Mouse (Mus musculus) liver, embryonic 11.5 days (tissue): ENCODE measurements around the gene Rcan3. TPM values are rescaled to one million over a fixed set of nuclear protein-coding genes. Genes with fewer than 3 reads are reported as not detected.

Experiments
- ATAC-seq: fragments of 200-750 bp; cut with Nextera tagmentation; replicated peaks from 2 replicates; pipeline ENCODE4 v1.8.0; 2017; ENCODE audit warnings: moderate number of reproducible peaks, mild to moderate bottlenecking, moderate TSS enrichment, moderate library complexity; ENCODE audit not compliant: low FRiP score
- DNase-seq: peaks from one replicate; pipeline ENCODE4 v3.0.0-alpha.2; 2017; ENCODE audit warnings: low spot score
- H3K27ac ChIP-seq: fragments of 300-500 bp; sonication (generic); 2 replicates; pipeline ENCODE4 v1.5.1; 2014; ENCODE audit warnings: mild to moderate bottlenecking, low read depth, low read length, control low read depth
- H3K27me3 ChIP-seq: fragments of 300-500 bp; sonication (generic); replicated peaks from 2 replicates; pipeline ENCODE4 v1.6.1; 2014; ENCODE audit warnings: low read length, mixed read lengths; ENCODE audit not compliant: control insufficient read depth, insufficient read depth
- H3K36me3 ChIP-seq: fragments of 300-500 bp; sonication (generic); 2 replicates; pipeline ENCODE4 v1.6.1; 2014; ENCODE audit warnings: mild to moderate bottlenecking, low read length, moderate library complexity, mixed read lengths; ENCODE audit not compliant: control insufficient read depth, insufficient read depth
- H3K4me1 ChIP-seq: fragments of 300-500 bp; sonication (generic); replicated peaks from 2 replicates; pipeline ENCODE4 v1.6.1; 2014; ENCODE audit warnings: low read length, mixed read lengths; ENCODE audit not compliant: control insufficient read depth, insufficient read depth
- H3K4me2 ChIP-seq: fragments of 300-500 bp; sonication (generic); 2 replicates; pipeline ENCODE4 v1.6.1; 2014; ENCODE audit warnings: mild to moderate bottlenecking, control low read depth, moderate library complexity
- H3K4me3 ChIP-seq: fragments of 300-500 bp; sonication (generic); 2 replicates; pipeline ENCODE4 v1.5.1; 2014; ENCODE audit warnings: low read depth, low read length, control low read depth
- H3K9ac ChIP-seq: fragments of 300-500 bp; sonication (generic); 2 replicates; pipeline ENCODE4 v1.6.1; 2014; ENCODE audit warnings: low read depth, low read length, control low read depth
- H3K9me3 ChIP-seq: fragments of 300-500 bp; sonication (generic); 2 replicates; pipeline ENCODE4 v1.6.1; 2016; ENCODE audit warnings: low read length, inconsistent platforms, mixed read lengths; ENCODE audit not compliant: control insufficient read depth
- WGBS: fragments of 180-500 bp; shearing (Covaris S2); extraction: QIAGEN DNeasy Blood & Tissue Kit; methylation state at CpG from one replicate; pipeline ENCODE4 v1.1.7; 2014; 5-methylcytosine and 5-hydroxymethylcytosine counted together
- microRNA counts: library from miRNA; unstranded; fragments of <30 nt; microRNA quantifications from one replicate; lab custom pipeline; 2015
- microRNA-seq: library from miRNA; unstranded; fragments of <30 nt; microRNA quantifications from one replicate; pipeline ENCODE4, GENCODE M21; 2017; ENCODE audit warnings: borderline number of aligned reads
- polyA plus RNA-seq: library from polyadenylated mRNA; unstranded; fragments of >200 nt; fragmentation: Nextera tagmentation; extraction: Ambion mirVana; gene quantifications from 2 replicates; pipeline ENCODE4 v1.2.1, GENCODE M21; 2014

Gene Rcan3
- polyA plus RNA-seq, 1 experiment from 2014 or later, result 9.2 TPM

DNA sequence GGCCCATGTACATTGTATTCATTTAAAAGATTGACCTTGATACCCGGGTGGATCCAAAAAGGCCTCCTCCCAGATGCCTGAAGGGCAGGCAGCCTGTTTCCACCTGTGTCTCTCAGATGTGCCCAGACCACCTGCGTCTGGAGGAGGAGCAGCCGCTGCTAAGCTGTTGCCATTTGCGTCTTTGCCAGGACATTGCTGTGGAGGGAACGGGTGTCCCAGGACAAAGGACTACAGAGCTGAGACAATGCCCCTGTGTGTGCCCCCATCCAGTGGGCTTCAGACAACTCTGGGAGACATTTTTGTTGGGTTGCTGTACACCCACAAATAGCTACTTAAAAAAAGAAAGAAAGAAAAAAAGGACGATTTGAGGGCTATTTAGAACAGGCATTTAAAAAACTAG, 70.8 kb downstream of the Rcan3 start:
- Histone ChIP-seq H3K36me3 (no peaks in the 10 kb centered on the region), H3K4me1 (no peaks in the 10 kb centered on the region; the same call in 1 of the 2 replicates), H3K4me3 (no peak overlapping the region), H3K9ac (no peak overlapping the region), H3K27ac (no peak overlapping the region), H3K27me3 (no peaks in the 10 kb centered on the region), H3K4me2 (no peak overlapping the region), H3K9me3 (no peaks in the 10 kb centered on the region)
- DNase-seq (no peak), ATAC-seq (no peak)
- 42% methylated on average over 6 of the region's 6 CpGs for WGBS

MicroRNAs encoded within 50 kb of the gene (microRNA counts, 519-probe panel; counts per million panel counts)
- not detected for microRNA mmu-miR-700 (lab: Ali Mortazavi, UCI)

Small RNAs within 50 kb of the gene (microRNA-seq; reads per million reads assigned to microRNA genes)
- 110 reads per million, percentile 50 among the genes with 10 or more reads in this experiment for gene Mir700

Other genes with a start within 250 kb of the Rcan3 start
- gene Clic4, start 161.0 kb downstream of the Rcan3 start, polyA plus RNA-seq, result 149 and 176 TPM in 2 replicates
- gene Srrm1, start 80.5 kb downstream of the Rcan3 start, polyA plus RNA-seq, result 191 and 195 TPM in 2 replicates
- gene Ncmap, start 35.6 kb downstream of the Rcan3 start, polyA plus RNA-seq, result 0.86 TPM in 1 of 2 replicates, not detected in the other
- gene Stpg1, start 60.9 kb upstream of the Rcan3 start, polyA plus RNA-seq, result 0.15 and 0.47 TPM in 2 replicates
- 2.8 and 4.5 TPM in 2 replicates for gene Nipal3, start 61.2 kb upstream of the Rcan3 start, polyA plus RNA-seq
- 2.7 and 3.7 TPM in 2 replicates for gene Grhl3, start 139.8 kb upstream of the Rcan3 start, polyA plus RNA-seq